Mouse (Mus musculus): Measurements from ENCODE around the gene Dnmbp. TPM values are rescaled to one million over a fixed set of nuclear protein-coding genes. Genes with fewer than 3 reads are reported as not detected.
A peak's percentile ranks its signal among the peaks of the same experiment; 100 is the strongest.

The Dnmbp gene
- total and polyA plus RNA-seq, 3 experiments = 5.4 to 9.4 TPM; not detected in 1

DNA sequence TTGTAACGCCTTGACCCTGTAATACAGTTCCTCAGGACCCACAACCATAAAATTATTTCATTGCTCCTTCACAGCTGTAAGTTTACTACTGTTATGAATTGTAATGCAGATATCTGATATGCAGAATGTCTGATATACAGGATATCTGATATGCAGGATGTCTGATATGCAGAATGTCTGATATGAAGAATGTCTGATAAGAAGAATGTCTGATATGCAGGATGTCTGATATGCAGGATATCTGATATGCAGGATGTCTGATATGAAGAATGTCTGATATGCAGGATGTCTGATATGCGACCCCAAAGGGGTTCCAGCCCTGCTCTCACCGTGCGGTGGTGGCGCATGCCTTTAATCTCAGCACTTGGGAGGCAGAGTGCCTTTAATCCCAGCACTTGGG, 42.0 kb upstream of the Dnmbp start:
- DNase-seq (ENCODE audit: low read depth, low spot score) = no peak
- no peaks in the 10 kb centered on the region for H3K79me2 ChIP-seq (ENCODE audit: control insufficient read depth, insufficient read depth, low read length, poor library complexity)

DNA sequence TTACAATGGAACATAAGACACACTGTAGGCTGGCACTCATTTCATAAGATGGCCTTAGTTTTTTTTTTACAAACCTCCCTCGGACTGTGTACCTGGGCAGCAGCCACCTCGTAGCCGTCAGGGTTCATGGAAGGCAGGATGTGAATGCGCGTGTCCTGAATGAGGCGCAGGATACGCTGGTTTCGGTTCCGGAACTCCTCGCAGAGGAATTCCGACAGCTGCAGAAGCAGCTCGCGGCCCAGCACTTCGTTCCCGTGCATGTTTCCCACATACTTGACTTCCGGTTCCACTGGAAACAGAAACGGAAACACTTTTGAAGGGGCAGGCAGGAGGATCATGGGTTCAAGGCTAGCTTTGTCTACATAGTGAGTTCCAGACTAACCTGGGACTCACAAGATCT, 40.7 kb upstream of the Dnmbp start:
- no peak overlapping the region for H3K4me3 ChIP-seq (ENCODE audit: control insufficient read depth in 1 of 2, insufficient read depth in 1 of 2, low read depth in 2 of 2, low read length in 2 of 2)
- H3K27ac ChIP-seq (ENCODE audit: control insufficient read depth, low read depth, low read length) = no peak overlapping the region
- no peak for TF ChIP-seq POLR2AphosphoS2 (IDR thresholded peaks at IDR 0.05; ENCODE audit: low read length)
- TF ChIP-seq ZKSCAN1 (IDR thresholded peaks at IDR 0.05; ENCODE audit: low read depth, low read length) = no peak
- TF ChIP-seq MYC (IDR thresholded peaks at IDR 0.05; ENCODE audit: low read depth, low read length) = no peak
- no peak for TF ChIP-seq MAFK (IDR thresholded peaks at IDR 0.05; ENCODE audit: borderline replicate concordance, low read depth, low read length)
- no peak for TF ChIP-seq USF2 (IDR thresholded peaks at IDR 0.05; ENCODE audit: borderline replicate concordance in 1 of 2, insufficient read depth in 1 of 2, low read depth in 1 of 2, low read length in 2 of 2)
- TF ChIP-seq ZC3H11A (IDR thresholded peaks at IDR 0.05; ENCODE audit: low read depth, low read length) = no peak
- TF ChIP-seq SMC3 (IDR thresholded peaks at IDR 0.05; ENCODE audit: low read depth, low read length) = no peak
- TF ChIP-seq USF1 (IDR thresholded peaks at IDR 0.05; ENCODE audit: low read depth, low read length) = no peak
- no peak for TF ChIP-seq POLR2AphosphoS5 (IDR thresholded peaks at IDR 0.05; ENCODE audit: borderline replicate concordance, low read depth, low read length)
- TF ChIP-seq ETS1 (IDR thresholded peaks at IDR 0.05; ENCODE audit: low read depth, low read length) = no peak
- no peak for TF ChIP-seq HCFC1 (IDR thresholded peaks at IDR 0.05; ENCODE audit: low read depth, low read length)
- TF ChIP-seq TAL1 (IDR thresholded peaks at IDR 0.05; ENCODE audit: low read length) = no peak
- TF ChIP-seq TBP (IDR thresholded peaks at IDR 0.05; ENCODE audit: low read depth, low read length) = no peak
- TF ChIP-seq KAT2A (conservative IDR thresholded peaks at IDR 0.05; ENCODE audit: low read depth, low read length) = no peak
- TF ChIP-seq GATA1 (IDR thresholded peaks at IDR 0.05; ENCODE audit: low read depth, low read length) = no peak
- TF ChIP-seq CHD2 (IDR thresholded peaks at IDR 0.05; ENCODE audit: low read length) = no peak
- TF ChIP-seq POLR2A (IDR thresholded peaks at IDR 0.05; ENCODE audit: control insufficient read depth in 1 of 2, insufficient read depth in 1 of 2, low read depth in 1 of 2, low read length in 2 of 2, poor library complexity in 1 of 2) = no peak
- H3K9me3 ChIP-seq (replicated peaks; ENCODE audit: insufficient read depth, low read length) = no peaks in the 10 kb centered on the region
- no peak for DNase-seq (ENCODE audit: low read depth, low spot score)
- no peaks in the 10 kb centered on the region for H3K36me3 ChIP-seq (ENCODE audit: control insufficient read depth in 1 of 2, insufficient read depth in 2 of 2, low read length in 2 of 2)
- no peak overlapping the region for H3K9ac ChIP-seq (ENCODE audit: control insufficient read depth, low read depth, low read length, poor library complexity, severe bottlenecking)
- peaks cover 7 to 8% of the 10 kb centered on the region in 2 experiments for H3K27me3 ChIP-seq (ENCODE audit: control insufficient read depth in 1 of 2, insufficient read depth in 2 of 2, low read length in 2 of 2)
- no peaks in the 10 kb centered on the region for H3K79me2 ChIP-seq (ENCODE audit: control insufficient read depth, insufficient read depth, low read length, poor library complexity)
- H3K4me1 ChIP-seq (ENCODE audit: control insufficient read depth in 1 of 2, insufficient read depth in 2 of 2, low read length in 2 of 2) = no peaks in the 10 kb centered on the region

More for the DNA sequence above, 42.0 kb upstream of the Dnmbp start:
- Histone ChIP-seq H3K36me3 (ENCODE audit: control insufficient read depth in 1 of 2, insufficient read depth in 2 of 2, low read length in 2 of 2) (no peaks in the 10 kb centered on the region), H3K27ac (ENCODE audit: control insufficient read depth, low read depth, low read length) (no peak overlapping the region), H3K4me1 (ENCODE audit: control insufficient read depth in 1 of 2, insufficient read depth in 2 of 2, low read length in 2 of 2) (no peaks in the 10 kb centered on the region), H3K4me3 (ENCODE audit: control insufficient read depth in 1 of 2, insufficient read depth in 1 of 2, low read depth in 2 of 2, low read length in 2 of 2) (no peak overlapping the region), H3K9me3 (replicated peaks; ENCODE audit: insufficient read depth, low read length) (no peaks in the 10 kb centered on the region), H3K9ac (ENCODE audit: control insufficient read depth, low read depth, low read length, poor library complexity, severe bottlenecking) (no peak overlapping the region), H3K27me3 (ENCODE audit: control insufficient read depth in 1 of 2, insufficient read depth in 2 of 2, low read length in 2 of 2) (peaks cover 10% of the 10 kb centered on the region in 2 experiments)
- TF ChIP-seq MAZ (IDR thresholded peaks at IDR 0.05; ENCODE audit: low read depth, low read length) (no peak), CHD1 (IDR thresholded peaks at IDR 0.05; ENCODE audit: low read depth, low read length) (no peak), CHD2 (IDR thresholded peaks at IDR 0.05; ENCODE audit: low read length) (no peak), USF2 (IDR thresholded peaks at IDR 0.05; ENCODE audit: borderline replicate concordance in 1 of 2, insufficient read depth in 1 of 2, low read depth in 1 of 2, low read length in 2 of 2) (no peak), EP300 (IDR thresholded peaks at IDR 0.05; ENCODE audit: low read depth in 1 of 2, low read length in 2 of 2) (peak; percentile 27 to 54; a peak in 3 of 4 replicates), MAX (IDR thresholded peaks at IDR 0.05; ENCODE audit: low read length) (no peak), GATA1 (IDR thresholded peaks at IDR 0.05; ENCODE audit: low read depth, low read length) (peak; percentile 76), TCF12 (IDR thresholded peaks at IDR 0.05; ENCODE audit: low read depth, low read length) (0 out of 2 replicates have a peak, but pooled peaks have one; percentile 18), ZMIZ1 (IDR thresholded peaks at IDR 0.05; ENCODE audit: low read depth, low read length) (no peak), ETS1 (IDR thresholded peaks at IDR 0.05; ENCODE audit: low read depth, low read length) (no peak)

All from MEL (cell line).